Mouse (Mus musculus): Measurements from ENCODE around the gene Pgm2. TPM values are rescaled to one million over a fixed set of nuclear protein-coding genes. Genes with fewer than 3 reads are reported as not detected.

Pgm2 gene
- polyA plus RNA-seq, 1 experiment from 2014 or later: 25.4 TPM

DNA sequence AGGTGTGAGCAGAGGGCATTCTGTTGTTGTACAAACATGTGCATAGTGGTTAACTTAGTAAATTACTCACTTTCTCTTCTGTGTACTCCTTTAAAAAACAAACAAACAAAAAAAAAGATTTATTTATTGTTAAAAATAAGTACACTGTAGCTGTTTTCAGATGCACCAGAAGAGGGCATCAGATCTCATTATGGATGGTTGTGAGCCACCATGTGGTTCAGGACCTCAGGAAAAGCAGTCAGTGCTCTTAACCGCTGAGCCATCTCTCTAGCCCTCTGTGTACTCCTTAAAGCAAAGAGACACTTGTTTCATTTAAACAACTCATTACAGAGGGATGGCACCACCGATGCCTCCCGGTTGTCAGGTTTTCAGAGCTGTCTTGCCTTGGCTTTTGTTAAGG, 16.5 kb downstream of the Pgm2 start:
- Histone ChIP-seq H3K4me1 (replicated peaks) (no peaks in the 10 kb centered on the region), H3K27me3 (no peaks in the 10 kb centered on the region), H3K4me2 (no peak overlapping the region), H3K27ac (no peak overlapping the region), H3K9me3 (replicated peaks) (no peaks in the 10 kb centered on the region), H3K9ac (no peak overlapping the region), H3K36me3 (peaks cover 73% of the 10 kb centered on the region), H3K4me3 (replicated peaks) (no peak overlapping the region)
- ATAC-seq (ENCODE audit: low read depth): no peak
- DNase-seq: no peak
- WGBS (ENCODE audit: insufficient replicate concordance): 75% methylated on average over 3 of the region's 3 CpGs

GRCm38 (mm10) chr5:64112360-64112759, 19.6 kb downstream of the Pgm2 start:
- ATAC-seq (ENCODE audit: low read depth): no peak
- 76% methylated on average over 3 of the region's 3 CpGs for WGBS (ENCODE audit: insufficient replicate concordance)
- no peaks in the 10 kb centered on the region for H3K27me3 ChIP-seq
- no peak overlapping the region for H3K9ac ChIP-seq
- peaks cover 84% of the 10 kb centered on the region for H3K36me3 ChIP-seq
- H3K9me3 ChIP-seq (replicated peaks): 0 out of 2 replicates have a peak, but pooled peaks cover 5% of the 10 kb centered on the region
- no peak for DNase-seq
- H3K4me2 ChIP-seq: no peak overlapping the region
- H3K4me3 ChIP-seq (replicated peaks): no peak overlapping the region
- no peak overlapping the region for H3K27ac ChIP-seq
- no peaks in the 10 kb centered on the region for H3K4me1 ChIP-seq (replicated peaks)

- H3K4me3 ChIP-seq (replicated peaks): no peak overlapping the region
- DNase-seq: no peak
- WGBS (ENCODE audit: insufficient replicate concordance): 83% methylated on average over 6 of the region's 6 CpGs
- no peak overlapping the region for H3K27ac ChIP-seq
- H3K9me3 ChIP-seq (replicated peaks): 0 out of 2 replicates have a peak, but pooled peaks cover 5% of the 10 kb centered on the region
- no peaks in the 10 kb centered on the region for H3K27me3 ChIP-seq
- peaks cover 71% of the 10 kb centered on the region for H3K36me3 ChIP-seq
- H3K4me2 ChIP-seq: no peak overlapping the region
- H3K9ac ChIP-seq: no peak overlapping the region
- H3K4me1 ChIP-seq (replicated peaks): no peaks in the 10 kb centered on the region
- no peak for ATAC-seq (ENCODE audit: low read depth)
Observed at GRCm38 (mm10) chr5:64114210-64114609, 21.5 kb downstream of the Pgm2 start.

DNA sequence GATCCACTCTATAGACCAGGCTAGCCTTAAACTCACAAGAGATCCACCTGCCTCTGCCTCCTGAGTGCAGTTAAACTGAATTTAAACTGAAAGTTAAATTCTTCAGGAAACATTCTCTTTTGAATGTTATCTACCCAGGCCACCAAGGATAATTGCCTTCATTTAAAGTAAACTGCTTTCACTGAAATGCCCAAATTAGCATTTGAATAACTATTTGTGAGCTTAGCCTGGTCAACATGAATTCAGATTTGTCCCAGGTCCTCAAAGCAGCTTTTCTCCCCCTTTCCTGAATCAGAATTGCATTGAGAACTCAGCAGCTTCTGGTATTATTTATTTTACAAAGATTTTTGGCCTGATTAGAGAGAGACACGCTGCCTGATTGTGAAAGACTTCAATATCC, 24.4 kb downstream of the Pgm2 start:
- WGBS (ENCODE audit: insufficient replicate concordance): 82% methylated on average over 1 of the region's 1 CpGs
- DNase-seq: no peak
- Histone ChIP-seq H3K4me1 (replicated peaks) (no peaks in the 10 kb centered on the region), H3K4me2 (no peak overlapping the region), H3K9ac (no peak overlapping the region), H3K27ac (no peak overlapping the region), H3K4me3 (replicated peaks) (no peak overlapping the region), H3K27me3 (no peaks in the 10 kb centered on the region), H3K36me3 (peaks cover 49% of the 10 kb centered on the region), H3K9me3 (replicated peaks) (0 out of 2 replicates have a peak, but pooled peaks cover 5% of the 10 kb centered on the region)
- no peak for ATAC-seq (ENCODE audit: low read depth)

GRCm38 (mm10) chr5:64125783-64126182, 33.0 kb downstream of the Pgm2 start:
- no peak overlapping the region for H3K9ac ChIP-seq
- H3K36me3 ChIP-seq: peaks cover 14% of the 10 kb centered on the region
- no peaks in the 10 kb centered on the region for H3K4me1 ChIP-seq (replicated peaks)
- no peak overlapping the region for H3K4me2 ChIP-seq
- no peak overlapping the region for H3K27ac ChIP-seq
- H3K27me3 ChIP-seq: no peaks in the 10 kb centered on the region
- no peak for ATAC-seq (ENCODE audit: low read depth)
- WGBS (ENCODE audit: insufficient replicate concordance): 74% methylated on average over 5 of the region's 5 CpGs
- DNase-seq: no peak
- no peaks in the 10 kb centered on the region for H3K9me3 ChIP-seq (replicated peaks)
- H3K4me3 ChIP-seq (replicated peaks): no peak overlapping the region

- ATAC-seq (ENCODE audit: low read depth): no peak
- peaks cover 8% of the 10 kb centered on the region for H3K36me3 ChIP-seq
- DNase-seq: no peak
- no peaks in the 10 kb centered on the region for H3K4me1 ChIP-seq (replicated peaks)
- no peak overlapping the region for H3K4me2 ChIP-seq
- H3K4me3 ChIP-seq (replicated peaks): no peak overlapping the region
- no peak overlapping the region for H3K27ac ChIP-seq
- H3K27me3 ChIP-seq: no peaks in the 10 kb centered on the region
- no peaks in the 10 kb centered on the region for H3K9me3 ChIP-seq (replicated peaks)
- WGBS (ENCODE audit: insufficient replicate concordance): 54% methylated on average over 5 of the region's 5 CpGs
- no peak overlapping the region for H3K9ac ChIP-seq
Observed at GRCm38 (mm10) chr5:64131550-64131949, 38.8 kb downstream of the Pgm2 start.

- Histone ChIP-seq H3K4me3 (replicated peaks) (no peak overlapping the region), H3K36me3 (no peaks in the 10 kb centered on the region), H3K27ac (no peak overlapping the region), H3K9me3 (replicated peaks) (no peaks in the 10 kb centered on the region), H3K4me2 (no peak overlapping the region), H3K9ac (no peak overlapping the region), H3K4me1 (replicated peaks) (no peaks in the 10 kb centered on the region), H3K27me3 (no peaks in the 10 kb centered on the region)
- DNase-seq (no peak), ATAC-seq (ENCODE audit: low read depth) (no peak)
- 76% methylated on average over 4 of the region's 4 CpGs for WGBS (ENCODE audit: insufficient replicate concordance)
Observed at GRCm38 (mm10) chr5:64133901-64134300, 41.2 kb downstream of the Pgm2 start.

GRCm38 (mm10) chr5:64136325-64136724, 43.6 kb downstream of the Pgm2 start:
- DNase-seq: no peak

DNA sequence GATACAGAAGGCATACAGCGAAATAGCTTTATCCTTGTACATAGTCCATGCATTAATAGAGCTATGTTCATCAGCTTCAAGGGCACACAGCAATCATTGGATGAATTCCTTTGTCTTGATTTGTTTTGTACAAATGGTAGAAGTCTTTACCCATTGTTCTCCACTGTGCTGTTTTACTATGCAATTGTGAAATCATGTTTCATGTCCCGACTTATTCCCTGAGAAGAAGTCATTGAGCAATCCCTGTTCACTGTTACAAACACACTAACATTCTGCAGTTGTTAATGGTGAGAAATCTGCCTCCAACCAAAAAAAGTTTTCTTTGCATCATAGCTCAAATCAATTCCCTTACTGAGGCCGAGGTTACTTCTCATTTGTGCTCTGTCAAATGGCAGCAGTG, 47.5 kb downstream of the Pgm2 start:
- no peak overlapping the region for H3K4me3 ChIP-seq (replicated peaks)
- DNase-seq (no peak), ATAC-seq (ENCODE audit: low read depth) (no peak)
- 54% methylated on average over 3 of the region's 3 CpGs for WGBS (ENCODE audit: insufficient replicate concordance)
- H3K27me3 ChIP-seq: no peaks in the 10 kb centered on the region
- no peak overlapping the region for H3K9ac ChIP-seq
- no peaks in the 10 kb centered on the region for H3K9me3 ChIP-seq (replicated peaks)
- H3K36me3 ChIP-seq: no peaks in the 10 kb centered on the region
- H3K27ac ChIP-seq: no peak overlapping the region
- H3K4me1 ChIP-seq (replicated peaks): no peaks in the 10 kb centered on the region
- H3K4me2 ChIP-seq: no peak overlapping the region

More at GRCm38 (mm10) chr5:64136325-64136724, 43.6 kb downstream of the Pgm2 start:
- no peak overlapping the region for H3K4me3 ChIP-seq (replicated peaks)
- no peak overlapping the region for H3K27ac ChIP-seq
- H3K9ac ChIP-seq: no peak overlapping the region
- H3K9me3 ChIP-seq (replicated peaks): no peaks in the 10 kb centered on the region
- H3K4me1 ChIP-seq (replicated peaks): no peaks in the 10 kb centered on the region
- H3K36me3 ChIP-seq: no peaks in the 10 kb centered on the region
- H3K27me3 ChIP-seq: no peaks in the 10 kb centered on the region
- no peak overlapping the region for H3K4me2 ChIP-seq
- ATAC-seq (ENCODE audit: low read depth): no peak
- WGBS (ENCODE audit: insufficient replicate concordance): 55% methylated on average over 5 of the region's 5 CpGs

- Histone ChIP-seq H3K36me3 (no peaks in the 10 kb centered on the region), H3K9me3 (replicated peaks) (no peaks in the 10 kb centered on the region), H3K27me3 (no peaks in the 10 kb centered on the region), H3K4me1 (replicated peaks) (peaks cover 5% of the 10 kb centered on the region), H3K4me2 (no peak overlapping the region), H3K9ac (no peak overlapping the region), H3K4me3 (replicated peaks) (no peak overlapping the region), H3K27ac (no peak overlapping the region)
- DNase-seq: no peak
- 61% methylated on average over 5 of the region's 5 CpGs for WGBS (ENCODE audit: insufficient replicate concordance)
- no peak for ATAC-seq (ENCODE audit: low read depth)
Observed at GRCm38 (mm10) chr5:64144315-64144714, 51.6 kb downstream of the Pgm2 start.

DNA sequence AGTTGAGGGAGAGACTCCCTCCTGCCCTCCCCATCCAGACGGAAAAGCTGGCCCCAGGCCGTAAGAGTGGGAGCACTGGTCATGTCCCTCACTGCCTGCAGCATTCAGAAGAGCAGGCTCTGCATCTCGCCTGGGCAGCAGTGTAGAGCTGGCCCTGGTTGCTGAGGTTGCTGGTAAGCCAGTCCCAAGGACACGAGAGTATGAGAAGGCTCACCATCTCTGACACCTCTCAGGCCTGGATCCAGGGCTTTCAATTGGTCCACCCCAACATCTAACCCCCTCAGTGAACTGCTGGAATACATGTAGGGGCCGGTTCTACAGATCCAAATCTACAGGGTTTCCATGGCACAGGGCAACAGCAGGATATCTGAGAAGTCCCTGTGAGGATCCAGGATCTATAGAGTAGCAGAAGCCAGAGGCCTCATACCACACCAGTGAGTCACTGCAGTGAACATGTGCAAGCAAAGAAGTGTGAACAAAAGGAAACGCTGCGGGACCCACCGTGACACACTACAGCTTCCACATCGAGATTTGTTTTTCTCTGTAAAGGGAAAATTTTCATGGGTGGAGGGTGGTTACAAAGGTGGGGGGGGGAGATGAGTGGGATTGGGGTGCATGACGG, 53.7 kb downstream of the Pgm2 start:
- Histone ChIP-seq H3K4me3 (replicated peaks) (no peak overlapping the region), H3K36me3 (no peaks in the 10 kb centered on the region), H3K4me1 (replicated peaks) (peaks cover 20% of the 10 kb centered on the region), H3K27me3 (0 out of 2 replicates have a peak, but pooled peaks cover 3% of the 10 kb centered on the region), H3K27ac (no peak overlapping the region), H3K9ac (no peak overlapping the region), H3K9me3 (replicated peaks) (no peaks in the 10 kb centered on the region), H3K4me2 (no peak overlapping the region)
- no peak for ATAC-seq (ENCODE audit: low read depth)
- 70% methylated on average over 10 of the region's 10 CpGs for WGBS (ENCODE audit: insufficient replicate concordance)
- DNase-seq: no peak
